Mouse (Mus musculus) neural tube, embryonic 10.5 days (tissue): ENCODE data around the gene Zranb3.
"Not testable (repeated sequence)": the region's sequence is repeated elsewhere in the genome, so short reads cannot be mapped to it uniquely, and the experiment has no call there.

ENCODE experiments used
- DNase-seq: peaks from one replicate; pipeline ENCODE4 v3.0.0-alpha.2; 2017; ENCODE audit warnings: low spot score; ENCODE audit errors: extremely low spot score

Gene Zranb3

GRCm38 (mm10) chr1:128060655-128061344, 42.0 kb downstream of the Zranb3 start:
- no peak for DNase-seq

- no peak for DNase-seq
These were observed 44.2 kb downstream of the Zranb3 start for GRCm38 (mm10) chr1:128058625-128059024.

- DNase-seq, result no peak
These were observed 45.6 kb downstream of the Zranb3 start for GRCm38 (mm10) chr1:128057269-128057668.

GRCm38 (mm10) chr1:128046920-128047319, 55.9 kb downstream of the Zranb3 start:
- no peak for DNase-seq

GRCm38 (mm10) chr1:128046455-128046854, 56.4 kb downstream of the Zranb3 start:
- DNase-seq, result no peak

GRCm38 (mm10) chr1:128044181-128044580, 58.7 kb downstream of the Zranb3 start:
- DNase-seq, result no peak

- DNase-seq, result no peak
These were observed 66.6 kb downstream of the Zranb3 start for GRCm38 (mm10) chr1:128036296-128036695.

GRCm38 (mm10) chr1:128032123-128032522, 70.7 kb downstream of the Zranb3 start:
- no peak for DNase-seq

GRCm38 (mm10) chr1:128031524-128031923, 71.3 kb downstream of the Zranb3 start:
- no peak for DNase-seq

- no peak for DNase-seq
These were observed 78.3 kb downstream of the Zranb3 start for GRCm38 (mm10) chr1:128024363-128025114.

GRCm38 (mm10) chr1:128020001-128020770, 82.7 kb downstream of the Zranb3 start:
- DNase-seq, result no peak

GRCm38 (mm10) chr1:128016035-128016492, 86.8 kb downstream of the Zranb3 start:
- no peak for DNase-seq

GRCm38 (mm10) chr1:128013698-128014386, 89.0 kb downstream of the Zranb3 start:
- DNase-seq, result no peak

GRCm38 (mm10) chr1:128009751-128010150, 93.1 kb downstream of the Zranb3 start:
- DNase-seq, result no peak

- DNase-seq, result not testable (repeated sequence)
These were observed 96.7 kb downstream of the Zranb3 start for GRCm38 (mm10) chr1:128006042-128006600.

- no peak for DNase-seq
These were observed 98.5 kb downstream of the Zranb3 start for GRCm38 (mm10) chr1:128004371-128004720.

GRCm38 (mm10) chr1:128003712-128004370, 99.0 kb downstream of the Zranb3 start:
- no peak for DNase-seq

- no peak for DNase-seq
These were observed 100.7 kb downstream of the Zranb3 start for GRCm38 (mm10) chr1:128002159-128002558.

- not testable (repeated sequence) for DNase-seq
These were observed 101.9 kb downstream of the Zranb3 start for GRCm38 (mm10) chr1:128000931-128001330.

- DNase-seq, result no peak
These were observed 109.0 kb downstream of the Zranb3 start for GRCm38 (mm10) chr1:127993892-127994291.
